Mouse (Mus musculus) intestine, postnatal 0 days (tissue): ENCODE data around the gene Pigx. TPM values are rescaled to one million over a fixed set of nuclear protein-coding genes. Genes with fewer than 3 reads are reported as not detected.

Source experiments
- ATAC-seq: fragments of 200-750 bp; cut with Nextera tagmentation; 2 replicates; pipeline ENCODE4 v1.8.0; 2017; ENCODE audit warnings: mild to moderate bottlenecking, moderate TSS enrichment, moderate library complexity
- H3K27ac ChIP-seq: fragments of 300-500 bp; sonication (generic); 2 replicates; pipeline ENCODE4 v1.5.1; 2014; ENCODE audit warnings: mild to moderate bottlenecking, low read depth, low read length, moderate library complexity
- H3K27me3 ChIP-seq: fragments of 300-500 bp; sonication (generic); replicated peaks from 2 replicates; pipeline ENCODE4 v1.6.1; 2014; ENCODE audit warnings: low read length, mixed read lengths; ENCODE audit not compliant: control insufficient read depth, insufficient read depth
- H3K36me3 ChIP-seq: fragments of 300-500 bp; sonication (generic); 2 replicates; pipeline ENCODE4 v1.6.1; 2014; ENCODE audit warnings: mild to moderate bottlenecking, moderate library complexity; ENCODE audit not compliant: control insufficient read depth, insufficient read depth
- H3K4me1 ChIP-seq: fragments of 300-500 bp; sonication (generic); replicated peaks from 2 replicates; pipeline ENCODE4 v1.6.1; 2014; ENCODE audit warnings: antibody characterized with exemption, low read length, mixed read lengths; ENCODE audit not compliant: control insufficient read depth, insufficient read depth
- H3K4me2 ChIP-seq: fragments of 300-500 bp; sonication (generic); replicated peaks from 2 replicates; pipeline ENCODE4 v1.6.1; 2014; ENCODE audit warnings: low read depth, mild to moderate bottlenecking, moderate library complexity
- H3K4me3 ChIP-seq: fragments of 300-500 bp; sonication (generic); 2 replicates; pipeline ENCODE4 v1.5.1; 2014; ENCODE audit warnings: low read depth, low read length
- H3K9ac ChIP-seq: fragments of 300-500 bp; sonication (generic); 2 replicates; pipeline ENCODE4 v1.6.1; 2014; ENCODE audit warnings: mild to moderate bottlenecking, low read depth, low read length
- H3K9me3 ChIP-seq: fragments of 300-500 bp; sonication (generic); 2 replicates; pipeline ENCODE4 v1.6.1; 2016; ENCODE audit warnings: mixed run types; ENCODE audit not compliant: control insufficient read depth
- CTCF ChIP-seq: sonication (generic); IDR thresholded peaks from 2 replicates; pipeline ENCODE4 v1.5.1; 2016; ENCODE audit warnings: low read depth, mild to moderate bottlenecking, control low read depth, antibody characterized with exemption, moderate library complexity
- WGBS: fragments of 180-500 bp; shearing (Covaris S2); extraction: QIAGEN DNeasy Blood & Tissue Kit; methylation state at CpG from one replicate; pipeline ENCODE4 v1.1.7; 2014; 5-methylcytosine and 5-hydroxymethylcytosine counted together
- polyA plus RNA-seq: library from polyadenylated mRNA; unstranded; fragments of >200 nt; fragmentation: Nextera tagmentation; extraction: Ambion mirVana; gene quantifications from 2 replicates; pipeline ENCODE4 v1.2.1, GENCODE M21; 2015

Gene Pigx
- polyA plus RNA-seq, 1 experiment from 2014 or later = 68.1 TPM

DNA sequence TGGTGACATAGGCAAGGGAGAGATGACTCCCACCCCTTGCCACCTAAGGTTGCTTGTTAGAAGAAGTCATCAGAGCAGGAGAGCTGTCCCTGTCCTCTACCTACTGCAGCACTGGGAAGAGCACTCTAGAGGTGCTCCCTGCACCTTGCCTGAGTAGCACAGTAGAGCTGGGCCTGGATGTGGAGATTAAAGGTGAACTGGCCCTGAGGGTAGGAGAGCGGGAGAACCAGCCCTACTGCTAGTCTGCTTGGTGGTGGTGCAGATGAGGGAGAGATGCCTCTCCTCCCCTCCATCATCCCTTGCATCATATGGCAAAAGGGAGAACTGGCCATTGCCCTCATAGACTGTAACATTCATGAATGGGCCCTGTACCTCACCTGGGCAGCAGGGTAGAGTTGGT is 32.6 kb downstream of the Pigx start:
- TF ChIP-seq CTCF = no peak
- WGBS = 87% methylated on average over 1 of the region's 1 CpGs

DNA sequence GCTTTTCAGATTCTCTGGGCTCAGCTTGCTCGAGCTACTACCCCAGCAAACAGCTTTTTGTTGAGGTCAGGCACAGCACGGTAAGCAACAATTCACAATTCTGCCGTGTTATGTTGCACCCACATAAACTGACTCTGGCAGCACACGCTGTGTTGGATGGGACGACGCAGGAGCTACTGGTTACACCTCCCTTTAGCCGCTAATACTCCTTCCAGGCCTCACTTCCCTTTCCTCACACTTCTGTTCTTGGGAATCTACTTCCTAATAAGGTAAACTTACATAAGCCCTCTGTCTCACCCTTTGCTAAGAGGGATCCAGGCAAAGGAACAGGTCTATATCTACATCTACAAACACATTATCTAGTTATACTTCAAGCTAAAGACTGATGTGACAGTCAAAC is 35.6 kb downstream of the Pigx start:
- Histone ChIP-seq H3K27me3 (no peaks in the 10 kb centered on the region), H3K4me3 (no peak overlapping the region), H3K9ac (no peak overlapping the region), H3K27ac (0 out of 2 replicates have a peak overlapping the region, but pooled peaks have one; percentile 11), H3K9me3 (no peaks in the 10 kb centered on the region), H3K36me3 (no peaks in the 10 kb centered on the region), H3K4me1 (peaks cover 6% of the 10 kb centered on the region), H3K4me2 (no peak overlapping the region)
- no peak for TF ChIP-seq CTCF
- 52% methylated on average over 7 of the region's 7 CpGs for WGBS
- no peak for ATAC-seq

More for the DNA sequence above, 32.6 kb downstream of the Pigx start:
- no peak overlapping the region for H3K4me3 ChIP-seq
- no peak overlapping the region for H3K27ac ChIP-seq
- no peaks in the 10 kb centered on the region for H3K27me3 ChIP-seq
- no peak overlapping the region for H3K4me2 ChIP-seq
- no peaks in the 10 kb centered on the region for H3K9me3 ChIP-seq
- peaks cover 9% of the 10 kb centered on the region for H3K4me1 ChIP-seq
- no peak overlapping the region for H3K9ac ChIP-seq
- ATAC-seq = no peak
- H3K36me3 ChIP-seq = no peaks in the 10 kb centered on the region

DNA sequence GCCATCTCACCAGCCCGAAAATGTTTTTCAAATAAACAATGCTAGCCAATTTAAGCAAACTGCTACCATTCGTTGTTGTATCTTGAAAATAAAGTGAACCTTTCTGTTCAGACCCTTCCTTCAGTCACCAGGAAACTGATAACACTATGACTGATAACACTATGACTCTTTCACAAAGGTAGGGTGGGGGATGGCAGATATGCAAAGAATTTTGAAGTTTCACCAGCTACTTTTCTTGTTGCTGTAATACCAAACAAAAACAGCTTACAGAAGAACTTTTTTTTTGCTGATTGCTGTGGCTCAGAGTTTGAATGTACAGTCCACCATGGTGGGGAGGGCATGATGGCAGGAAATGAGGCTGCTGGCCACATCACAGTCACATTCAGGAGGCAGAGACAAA is 37.3 kb downstream of the Pigx start:
- Histone ChIP-seq H3K27me3 (no peaks in the 10 kb centered on the region), H3K4me3 (no peak overlapping the region), H3K4me2 (no peak overlapping the region), H3K27ac (no peak overlapping the region; the same call in 1 of the 2 replicates), H3K36me3 (no peaks in the 10 kb centered on the region), H3K9me3 (no peaks in the 10 kb centered on the region), H3K9ac (no peak overlapping the region), H3K4me1 (no peaks in the 10 kb centered on the region; the same call in 1 of the 2 replicates)
- no peak for TF ChIP-seq CTCF
- peak; percentile 28; the same call in 1 of the 2 replicates for ATAC-seq
- WGBS = 55% methylated on average over 2 of the region's 2 CpGs

DNA sequence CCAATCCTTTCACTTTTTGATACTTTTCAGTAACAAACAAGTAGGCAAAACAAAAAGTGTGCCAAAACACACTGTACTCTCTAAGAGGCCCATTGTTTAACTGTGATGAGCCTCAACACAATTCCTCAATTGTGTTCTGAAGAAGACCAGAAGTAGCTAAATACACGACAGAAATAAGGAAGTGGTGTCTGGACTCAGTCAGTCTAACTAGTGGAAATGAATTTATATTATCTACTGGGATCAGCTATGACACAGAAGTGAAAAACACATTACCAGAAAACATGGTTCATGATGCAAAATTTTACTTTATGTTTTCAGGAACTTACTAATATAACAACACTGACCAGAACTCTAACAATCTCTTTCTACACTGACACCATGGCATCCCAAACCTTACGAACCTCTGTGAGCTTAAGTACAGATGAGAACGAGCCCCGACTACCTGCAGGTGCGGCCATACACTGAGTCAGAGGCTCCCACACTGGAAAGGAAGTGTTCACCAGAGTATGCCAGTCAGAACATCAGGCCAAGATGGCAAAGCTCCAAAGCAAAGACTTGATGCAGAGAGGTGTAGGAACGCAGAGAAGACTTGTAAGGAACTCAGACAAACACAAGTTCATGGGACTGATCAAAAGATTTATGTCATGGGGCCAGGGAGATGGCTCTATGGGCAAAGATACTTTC is 39.6 kb downstream of the Pigx start:
- no peaks in the 10 kb centered on the region for H3K36me3 ChIP-seq
- no peak overlapping the region for H3K4me2 ChIP-seq
- H3K27ac ChIP-seq = no peak overlapping the region
- WGBS = 50% methylated on average over 6 of the region's 6 CpGs
- H3K27me3 ChIP-seq = no peaks in the 10 kb centered on the region
- H3K9me3 ChIP-seq = no peaks in the 10 kb centered on the region
- no peaks in the 10 kb centered on the region; the same call in 1 of the 2 replicates for H3K4me1 ChIP-seq
- TF ChIP-seq CTCF = no peak
- H3K4me3 ChIP-seq = no peak overlapping the region
- no peak for ATAC-seq
- H3K9ac ChIP-seq = no peak overlapping the region

DNA sequence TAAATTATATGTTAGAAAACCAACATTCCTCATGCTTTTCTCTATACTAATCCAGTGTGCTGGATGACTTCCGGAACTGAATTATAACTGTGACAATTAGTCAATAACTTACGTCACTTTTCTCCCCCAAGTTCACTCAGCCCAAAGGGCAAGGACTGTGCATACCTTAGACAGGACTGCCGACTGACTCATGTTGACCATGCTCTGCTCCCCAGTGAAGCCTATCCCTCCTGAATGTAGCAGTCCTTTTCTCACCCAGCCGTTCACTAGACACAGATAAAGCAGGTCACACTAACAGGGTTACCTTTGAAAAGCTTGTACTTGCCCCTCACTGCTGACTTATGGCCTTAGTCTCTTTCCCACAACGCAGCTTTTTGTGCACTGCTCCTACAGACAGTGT is 40.7 kb downstream of the Pigx start:
- Histone ChIP-seq H3K27me3 (no peaks in the 10 kb centered on the region), H3K27ac (peak overlapping the region; percentile 36; the same call in 1 of the 2 replicates), H3K9ac (no peak overlapping the region), H3K36me3 (no peaks in the 10 kb centered on the region), H3K4me1 (no peaks in the 10 kb centered on the region), H3K4me3 (no peak overlapping the region), H3K9me3 (no peaks in the 10 kb centered on the region), H3K4me2 (no peak overlapping the region)
- TF ChIP-seq CTCF = no peak
- ATAC-seq = peak; percentile 57
- WGBS = 44% methylated on average over 5 of the region's 5 CpGs

DNA sequence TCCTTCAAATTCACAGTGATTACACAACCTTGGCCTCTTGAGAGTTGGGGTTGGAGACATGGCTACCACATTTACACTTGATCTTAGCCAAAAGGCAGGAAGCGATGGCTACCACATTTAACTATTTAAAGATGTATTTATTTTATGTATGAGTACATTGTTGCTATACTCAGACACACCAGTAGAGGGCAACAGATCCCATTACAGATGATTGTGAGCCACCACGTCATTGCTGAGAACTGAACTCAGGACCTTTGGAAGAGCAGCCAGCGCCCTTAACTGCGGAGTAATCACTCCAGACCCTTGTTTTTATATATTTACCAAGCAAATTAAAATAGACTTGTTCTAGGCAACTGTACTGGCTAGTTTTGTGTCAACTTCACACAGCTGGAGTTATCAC is 57.2 kb downstream of the Pigx start:
- Histone ChIP-seq H3K27ac (no peak overlapping the region), H3K4me1 (no peaks in the 10 kb centered on the region), H3K4me2 (no peak overlapping the region), H3K4me3 (no peak overlapping the region), H3K9ac (no peak overlapping the region), H3K9me3 (no peaks in the 10 kb centered on the region), H3K36me3 (peaks cover 69% of the 10 kb centered on the region), H3K27me3 (no peaks in the 10 kb centered on the region)
- WGBS = 93% methylated on average over 4 of the region's 4 CpGs
- no peak for ATAC-seq
- TF ChIP-seq CTCF = peak; percentile 57

Other genes with a start within 250 kb of the Pigx start
- 568 and 663 TPM in 2 replicates for gene Meltf, start 220.9 kb downstream of the Pigx start, polyA plus RNA-seq
- gene Pigz, start 165.9 kb downstream of the Pigx start, polyA plus RNA-seq = 0.39 and 0.54 TPM in 2 replicates
- gene 0610012G03Rik, start 151.2 kb downstream of the Pigx start, polyA plus RNA-seq = 203 and 214 TPM in 2 replicates
- 24.7 and 28.4 TPM in 2 replicates for gene Ncbp2, start 151.2 kb downstream of the Pigx start, polyA plus RNA-seq
- gene Senp5, start 96.5 kb downstream of the Pigx start, polyA plus RNA-seq = 5.0 and 5.2 TPM in 2 replicates
- gene Pak2, start 20.4 kb downstream of the Pigx start, polyA plus RNA-seq = 23.4 and 25.6 TPM in 2 replicates
- gene Cep19, start 60 bp upstream of the Pigx start, polyA plus RNA-seq = 22.3 and 23.0 TPM in 2 replicates
- gene Nrros, start 65.9 kb upstream of the Pigx start, polyA plus RNA-seq = 4.7 and 4.8 TPM in 2 replicates
- gene Bex6, start 80.1 kb upstream of the Pigx start, polyA plus RNA-seq = 0.13 TPM in 1 of 2 replicates, not detected in the other
- 4.9 and 5.1 TPM in 2 replicates for gene Fbxo45, start 147.4 kb upstream of the Pigx start, polyA plus RNA-seq
- gene Wdr53, start 147.5 kb upstream of the Pigx start, polyA plus RNA-seq = 10.7 and 11.8 TPM in 2 replicates
- not detected in 2 replicates for gene Smco1, start 171.7 kb upstream of the Pigx start, polyA plus RNA-seq
- gene Rnf168, start 177.7 kb upstream of the Pigx start, polyA plus RNA-seq = 11.9 and 14.2 TPM in 2 replicates
- 6.8 and 7.4 TPM in 2 replicates for gene Ubxn7, start 232.5 kb upstream of the Pigx start, polyA plus RNA-seq